Mouse (Mus musculus): Measurements from ENCODE around the gene Ypel2. TPM values are rescaled to one million over a fixed set of nuclear protein-coding genes. Genes with fewer than 3 reads are reported as not detected.

The Ypel2 gene
- polyA plus RNA-seq, 1 experiment, result 1.5 TPM

DNA sequence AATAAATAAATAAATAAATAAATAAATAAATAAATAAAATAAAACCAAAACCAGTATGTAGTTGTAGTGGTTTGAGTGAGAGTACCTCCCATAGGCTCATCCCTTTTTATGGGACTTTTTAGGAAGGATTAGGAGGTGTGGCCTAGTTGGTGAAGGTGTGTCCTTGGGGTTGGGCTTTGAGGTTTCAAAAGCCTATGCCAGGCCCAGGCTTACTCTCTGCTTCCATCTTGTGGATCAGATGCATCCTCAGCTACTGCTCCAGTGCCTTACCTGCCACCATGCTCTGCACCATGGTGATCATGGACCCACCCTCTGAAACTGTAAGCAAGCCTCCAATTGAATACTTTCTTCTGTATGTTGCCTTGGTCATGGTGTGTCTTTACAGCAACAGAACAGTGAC lies 28.0 kb upstream of the Ypel2 start:
- TF ChIP-seq REST (IDR thresholded peaks at IDR 0.05; ENCODE audit: insufficient read depth, insufficient read length), result no peak
- TF ChIP-seq CEBPB (IDR thresholded peaks at IDR 0.05; ENCODE audit: insufficient read depth, poor library complexity, severe bottlenecking), result no peak
- no peak for TF ChIP-seq MYOD1 (IDR thresholded peaks at IDR 0.05; ENCODE audit: control insufficient read depth in 1 of 3, insufficient read length in 2 of 3, low read depth in 2 of 3)
- TF ChIP-seq E2F4 (IDR thresholded peaks at IDR 0.05; ENCODE audit: insufficient read depth), result no peak
- TF ChIP-seq USF1 (IDR thresholded peaks at IDR 0.05; ENCODE audit: low read depth), result no peak
- no peak for TF ChIP-seq MAX (IDR thresholded peaks at IDR 0.05; ENCODE audit: low read depth)
- TF ChIP-seq POLR2AphosphoS2 (IDR thresholded peaks at IDR 0.05; ENCODE audit: insufficient read length, low read depth), result no peak
- TF ChIP-seq TCF12 (IDR thresholded peaks at IDR 0.05; ENCODE audit: insufficient read depth, poor library complexity, severe bottlenecking), result no peak
- TF ChIP-seq TCF3 (IDR thresholded peaks at IDR 0.05; ENCODE audit: insufficient read length, low read depth), result no peak
- no peaks in the 10 kb centered on the region for H3K79me2 ChIP-seq (ENCODE audit: control insufficient read depth, insufficient read depth)
- H3K4me2 ChIP-seq (ENCODE audit: low read depth), result no peak overlapping the region
- no peak overlapping the region for H3K4me3 ChIP-seq
- no peak overlapping the region for H3ac ChIP-seq (ENCODE audit: control insufficient read depth, insufficient read length)
- H3K36me3 ChIP-seq (ENCODE audit: control insufficient read depth, insufficient read depth), result no peaks in the 10 kb centered on the region
- no peaks in the 10 kb centered on the region for H3K27me3 ChIP-seq (ENCODE audit: control insufficient read depth, insufficient read depth, insufficient read length)

DNA sequence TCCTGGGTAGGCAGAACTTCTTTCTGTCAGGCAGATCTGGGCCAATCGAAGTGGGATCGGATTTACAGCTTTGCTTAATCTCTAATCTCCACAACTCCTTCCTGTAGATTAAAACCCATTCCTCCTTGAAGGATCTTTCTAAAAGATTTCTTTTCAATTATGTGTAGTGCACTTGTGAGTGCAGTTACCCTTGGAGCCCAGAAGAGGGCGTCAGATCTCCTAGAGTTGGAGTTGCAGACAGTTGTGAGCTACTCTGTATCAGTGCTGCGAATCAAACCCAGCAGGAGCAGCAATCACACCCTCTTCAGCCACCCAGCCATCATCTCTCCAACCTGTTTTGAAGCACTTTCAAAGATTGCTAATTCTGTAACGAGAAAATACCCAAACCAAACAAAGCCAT lies 26.9 kb upstream of the Ypel2 start:
- no peaks in the 10 kb centered on the region for H3K27me3 ChIP-seq (ENCODE audit: control insufficient read depth, insufficient read depth, insufficient read length)
- H3K4me2 ChIP-seq (ENCODE audit: low read depth), result no peak overlapping the region
- no peak overlapping the region for H3K4me3 ChIP-seq
- no peaks in the 10 kb centered on the region for H3K36me3 ChIP-seq (ENCODE audit: control insufficient read depth, insufficient read depth)
- no peak overlapping the region for H3ac ChIP-seq (ENCODE audit: control insufficient read depth, insufficient read length)
- H3K79me2 ChIP-seq (ENCODE audit: control insufficient read depth, insufficient read depth), result no peaks in the 10 kb centered on the region
- TF ChIP-seq MYOG (IDR thresholded peaks at IDR 0.05; ENCODE audit: control insufficient read depth in 1 of 3, insufficient read depth in 1 of 3, insufficient read length in 2 of 3, low read depth in 2 of 3), result no peak
- no peak for TF ChIP-seq MYOD1 (IDR thresholded peaks at IDR 0.05; ENCODE audit: control insufficient read depth in 1 of 3, insufficient read length in 2 of 3, low read depth in 2 of 3)
- TF ChIP-seq TCF3 (IDR thresholded peaks at IDR 0.05; ENCODE audit: insufficient read length, low read depth), result no peak
- TF ChIP-seq E2F4 (IDR thresholded peaks at IDR 0.05; ENCODE audit: insufficient read depth), result no peak
- no peak for TF ChIP-seq SRF (IDR thresholded peaks at IDR 0.05; ENCODE audit: control insufficient read depth, insufficient read length, low read depth)
- TF ChIP-seq POLR2A (IDR thresholded peaks at IDR 0.05; ENCODE audit: insufficient read length, low read depth), result no peak
- TF ChIP-seq POLR2AphosphoS2 (IDR thresholded peaks at IDR 0.05; ENCODE audit: insufficient read length, low read depth), result no peak
- no peak for TF ChIP-seq USF1 (IDR thresholded peaks at IDR 0.05; ENCODE audit: low read depth)
- TF ChIP-seq TCF12 (IDR thresholded peaks at IDR 0.05; ENCODE audit: insufficient read depth, poor library complexity, severe bottlenecking), result no peak
- no peak for TF ChIP-seq REST (IDR thresholded peaks at IDR 0.05; ENCODE audit: insufficient read depth, insufficient read length)

DNA sequence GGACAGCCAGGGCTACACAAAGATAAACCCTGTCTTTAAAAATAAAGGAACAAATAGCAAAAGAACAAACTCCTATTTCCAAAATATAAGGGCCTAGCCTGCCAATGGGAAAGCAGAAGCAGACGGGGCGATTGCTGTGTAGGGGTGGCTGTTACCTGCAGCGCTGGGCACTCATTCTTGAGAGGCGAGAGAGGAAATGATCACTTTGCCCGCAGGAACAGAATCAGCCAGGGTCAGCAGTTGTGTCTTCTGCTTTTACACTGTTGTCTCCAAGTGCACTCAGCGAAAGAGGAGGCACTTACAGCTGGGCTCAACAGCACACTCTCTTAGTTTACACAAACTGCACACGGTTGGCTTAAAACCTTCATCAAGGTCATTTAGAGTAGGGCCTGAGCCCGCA lies 25.9 kb upstream of the Ypel2 start:
- Histone ChIP-seq H3K36me3 (ENCODE audit: control insufficient read depth, insufficient read depth) (no peaks in the 10 kb centered on the region), H3K79me2 (ENCODE audit: control insufficient read depth, insufficient read depth) (no peaks in the 10 kb centered on the region), H3K27me3 (ENCODE audit: control insufficient read depth, insufficient read depth, insufficient read length) (no peaks in the 10 kb centered on the region), H3ac (ENCODE audit: control insufficient read depth, insufficient read length) (no peak overlapping the region), H3K4me3 (no peak overlapping the region), H3K4me2 (ENCODE audit: low read depth) (no peak overlapping the region)
- TF ChIP-seq REST (IDR thresholded peaks at IDR 0.05; ENCODE audit: insufficient read depth, insufficient read length) (no peak), CEBPB (IDR thresholded peaks at IDR 0.05; ENCODE audit: insufficient read depth, poor library complexity, severe bottlenecking) (no peak), E2F4 (IDR thresholded peaks at IDR 0.05; ENCODE audit: insufficient read depth) (no peak), MAX (IDR thresholded peaks at IDR 0.05; ENCODE audit: low read depth) (no peak), POLR2A (IDR thresholded peaks at IDR 0.05; ENCODE audit: insufficient read length, low read depth) (no peak), TCF3 (IDR thresholded peaks at IDR 0.05; ENCODE audit: insufficient read length, low read depth) (no peak), SRF (IDR thresholded peaks at IDR 0.05; ENCODE audit: control insufficient read depth, insufficient read length, low read depth) (no peak), MYOG (IDR thresholded peaks at IDR 0.05; ENCODE audit: control insufficient read depth in 1 of 3, insufficient read depth in 1 of 3, insufficient read length in 2 of 3, low read depth in 2 of 3) (no peak), POLR2AphosphoS2 (IDR thresholded peaks at IDR 0.05; ENCODE audit: insufficient read length, low read depth) (no peak), MYOD1 (IDR thresholded peaks at IDR 0.05; ENCODE audit: control insufficient read depth in 1 of 3, insufficient read length in 2 of 3, low read depth in 2 of 3) (no peak), USF1 (IDR thresholded peaks at IDR 0.05; ENCODE audit: low read depth) (no peak), TCF12 (IDR thresholded peaks at IDR 0.05; ENCODE audit: insufficient read depth, poor library complexity, severe bottlenecking) (no peak)

DNA sequence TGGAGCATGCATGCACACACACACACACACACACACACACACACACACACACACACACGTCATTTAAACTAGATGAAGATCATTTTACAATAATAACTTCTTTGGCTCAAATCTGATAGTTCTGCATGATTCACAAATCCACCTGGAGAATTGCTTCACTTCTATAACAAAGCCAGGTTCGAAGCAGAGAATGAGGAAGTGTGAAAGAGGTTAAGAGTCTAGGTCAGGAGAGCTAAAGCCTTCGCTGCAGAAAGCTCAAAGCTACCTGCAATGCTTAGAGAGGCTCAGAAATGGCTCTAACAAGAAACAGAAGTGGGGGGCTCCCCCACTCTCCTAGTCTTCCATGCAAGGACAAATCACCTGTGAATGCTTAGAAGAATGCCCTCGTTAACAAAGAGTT lies 24.6 kb upstream of the Ypel2 start:
- no peak overlapping the region for H3K4me2 ChIP-seq (ENCODE audit: low read depth)
- no peaks in the 10 kb centered on the region for H3K79me2 ChIP-seq (ENCODE audit: control insufficient read depth, insufficient read depth)
- H3K4me3 ChIP-seq, result no peak overlapping the region
- TF ChIP-seq MAX (IDR thresholded peaks at IDR 0.05; ENCODE audit: low read depth) (no peak), SRF (IDR thresholded peaks at IDR 0.05; ENCODE audit: control insufficient read depth, insufficient read length, low read depth) (no peak), MYOG (IDR thresholded peaks at IDR 0.05; ENCODE audit: control insufficient read depth in 1 of 3, insufficient read depth in 1 of 3, insufficient read length in 2 of 3, low read depth in 2 of 3) (no peak), REST (IDR thresholded peaks at IDR 0.05; ENCODE audit: insufficient read depth, insufficient read length) (no peak), POLR2AphosphoS2 (IDR thresholded peaks at IDR 0.05; ENCODE audit: insufficient read length, low read depth) (no peak), MYOD1 (IDR thresholded peaks at IDR 0.05; ENCODE audit: control insufficient read depth in 1 of 3, insufficient read length in 2 of 3, low read depth in 2 of 3) (no peak), POLR2A (IDR thresholded peaks at IDR 0.05; ENCODE audit: insufficient read length, low read depth) (no peak), CEBPB (IDR thresholded peaks at IDR 0.05; ENCODE audit: insufficient read depth, poor library complexity, severe bottlenecking) (no peak), TCF12 (IDR thresholded peaks at IDR 0.05; ENCODE audit: insufficient read depth, poor library complexity, severe bottlenecking) (no peak), TCF3 (IDR thresholded peaks at IDR 0.05; ENCODE audit: insufficient read length, low read depth) (no peak), E2F4 (IDR thresholded peaks at IDR 0.05; ENCODE audit: insufficient read depth) (no peak), USF1 (IDR thresholded peaks at IDR 0.05; ENCODE audit: low read depth) (no peak)
- H3ac ChIP-seq (ENCODE audit: control insufficient read depth, insufficient read length), result no peak overlapping the region
- no peaks in the 10 kb centered on the region for H3K27me3 ChIP-seq (ENCODE audit: control insufficient read depth, insufficient read depth, insufficient read length)
- no peaks in the 10 kb centered on the region for H3K36me3 ChIP-seq (ENCODE audit: control insufficient read depth, insufficient read depth)
